Mouse (Mus musculus): ENCODE results near the gene Efhc1.
A peak's percentile ranks its signal among the peaks of the same experiment; 100 is the strongest.

The Efhc1 gene

GRCm38 (mm10) chr1:21006775-21007174 lies 55.3 kb downstream of the Efhc1 start:
- no peak for DNase-seq (ENCODE audit: inconsistent age in 2 of 2, low spot score in 1 of 2)

GRCm38 (mm10) chr1:21007941-21008701 lies 56.7 kb downstream of the Efhc1 start:
- no peak for DNase-seq (ENCODE audit: inconsistent age in 2 of 2, low spot score in 1 of 2)

GRCm38 (mm10) chr1:21008891-21009290 lies 57.5 kb downstream of the Efhc1 start:
- DNase-seq (ENCODE audit: inconsistent age in 2 of 2, low spot score in 1 of 2) = peak; percentile 62 to 77

DNA sequence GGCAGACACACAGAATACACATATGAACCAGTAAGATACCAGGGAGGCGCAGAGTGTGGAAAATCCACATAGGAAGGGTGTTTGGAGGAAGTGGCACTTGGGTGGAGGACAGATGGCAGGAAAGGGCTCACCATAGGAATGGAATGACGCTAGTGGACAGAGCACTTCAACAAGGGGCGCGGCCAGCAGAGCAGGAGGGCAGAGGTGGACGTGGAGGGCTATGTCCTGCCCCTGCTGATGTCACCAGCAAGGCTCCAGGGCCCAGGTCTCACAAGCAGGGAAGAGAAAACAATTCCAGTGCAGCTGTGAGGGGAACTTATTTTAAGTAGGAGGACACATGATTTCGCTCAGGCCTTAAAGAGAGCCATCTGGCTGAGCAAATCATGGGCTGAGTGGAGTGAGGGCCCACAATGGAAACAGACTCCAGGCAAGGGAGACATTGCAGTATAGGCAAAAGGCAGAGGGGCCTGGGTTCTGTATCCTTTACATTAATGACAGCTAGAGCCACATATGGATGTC lies 58.9 kb downstream of the Efhc1 start:
- no peak for DNase-seq (ENCODE audit: inconsistent age in 2 of 2, low spot score in 1 of 2)

GRCm38 (mm10) chr1:21014463-21014862 lies 63.0 kb downstream of the Efhc1 start:
- DNase-seq (ENCODE audit: inconsistent age in 2 of 2, low spot score in 1 of 2) = peak; percentile 92 to 95

DNA sequence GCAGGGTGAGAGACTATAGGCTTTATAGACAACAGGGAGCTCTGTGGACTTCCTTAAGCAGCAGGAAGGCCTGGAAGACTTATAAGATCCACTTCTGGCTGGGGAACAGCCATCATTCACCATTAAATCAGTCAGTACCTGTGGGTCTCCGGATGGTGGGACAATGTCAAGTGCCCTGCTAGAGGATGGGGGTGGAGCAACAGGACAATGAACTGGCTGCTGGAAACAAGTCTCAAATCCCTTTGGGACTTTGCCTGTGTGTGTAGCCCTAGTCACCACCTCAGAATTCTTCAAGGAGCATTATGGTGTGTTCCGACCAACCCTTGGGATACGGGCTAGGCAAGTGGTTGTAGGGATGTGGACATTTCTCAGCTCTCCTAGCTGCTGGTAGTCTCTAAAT lies 71.7 kb downstream of the Efhc1 start:
- DNase-seq (ENCODE audit: inconsistent age in 2 of 2, low spot score in 1 of 2) = no peak

- no peak for DNase-seq (ENCODE audit: inconsistent age in 2 of 2, low spot score in 1 of 2)
Observed at GRCm38 (mm10) chr1:21025203-21025602, 73.8 kb downstream of the Efhc1 start.

DNA sequence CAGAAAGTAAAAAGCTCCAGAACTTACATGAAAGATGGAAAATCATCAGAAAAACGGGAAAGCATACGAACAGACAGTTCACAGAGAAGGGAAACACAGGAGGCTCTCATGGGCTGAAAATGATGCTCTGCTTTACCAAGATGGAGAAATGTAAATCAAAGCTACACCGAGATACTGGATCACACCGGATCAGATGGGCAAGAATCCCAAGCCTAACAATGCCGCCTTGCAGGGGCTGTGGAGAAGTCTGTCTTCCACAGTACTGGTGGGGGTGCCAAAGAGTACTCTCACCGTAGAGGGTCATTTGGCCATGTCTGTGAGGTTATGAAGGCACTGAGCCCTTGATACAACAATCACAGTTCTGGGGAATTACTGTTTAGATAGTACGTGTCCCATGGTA lies 75.1 kb downstream of the Efhc1 start:
- no peak for DNase-seq (ENCODE audit: inconsistent age in 2 of 2, low spot score in 1 of 2)

DNA sequence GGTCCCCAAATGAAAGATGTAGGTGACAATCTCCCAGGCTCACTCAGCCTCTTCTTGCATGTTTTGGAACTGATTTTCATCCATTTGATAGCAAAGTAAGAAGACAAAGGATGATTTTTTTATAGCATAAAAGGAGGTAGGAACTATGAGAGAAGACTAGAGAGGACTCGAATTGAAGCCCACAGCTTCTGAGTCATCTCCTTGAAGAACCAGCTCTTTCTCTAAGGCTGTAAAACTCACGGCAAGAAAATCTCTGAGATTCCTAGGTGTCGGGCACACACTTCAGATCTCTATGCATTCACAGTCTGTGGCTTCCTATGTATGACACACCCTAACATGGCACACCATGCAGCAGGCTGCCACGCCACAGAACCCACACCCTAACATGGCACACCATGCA lies 77.6 kb downstream of the Efhc1 start:
- no peak for DNase-seq (ENCODE audit: inconsistent age in 2 of 2, low spot score in 1 of 2)

- no peak for DNase-seq (ENCODE audit: inconsistent age in 2 of 2, low spot score in 1 of 2)
Observed at GRCm38 (mm10) chr1:21031650-21032049, 80.2 kb downstream of the Efhc1 start.

DNA sequence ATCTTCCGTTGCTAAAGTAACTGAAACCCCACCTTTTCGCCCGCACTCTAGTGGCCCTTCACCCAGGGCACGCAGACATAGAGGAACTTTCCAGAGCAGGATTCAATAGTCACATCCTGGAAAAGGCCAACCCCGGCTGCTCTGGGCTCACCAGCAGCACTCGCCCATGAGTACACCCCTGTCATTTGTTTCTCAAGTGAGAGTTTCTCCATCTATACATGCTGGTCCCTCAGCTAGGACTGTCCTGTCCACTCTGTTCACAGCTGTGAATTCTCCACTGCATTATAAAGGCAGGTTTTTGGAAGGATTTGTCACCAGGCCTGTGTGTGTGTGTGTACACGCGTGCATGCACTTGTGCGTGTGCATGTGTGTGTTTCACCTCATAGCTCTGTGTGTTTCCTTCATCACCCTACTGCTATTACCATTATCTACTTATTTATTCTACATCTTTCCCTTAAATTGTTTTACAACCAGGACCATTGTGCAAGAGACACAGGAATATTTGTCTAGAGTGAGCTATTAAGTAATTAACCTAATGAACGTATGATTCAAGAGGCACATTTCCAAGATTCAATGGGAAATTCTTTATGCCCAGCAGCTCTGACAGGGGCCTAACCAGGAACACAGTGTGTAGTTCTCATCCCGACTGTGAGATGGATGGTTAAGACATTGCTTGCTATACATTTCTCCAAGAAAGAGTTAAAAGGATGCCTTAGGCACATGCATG lies 81.8 kb downstream of the Efhc1 start:
- DNase-seq (ENCODE audit: inconsistent age in 2 of 2, low spot score in 1 of 2) = no peak

GRCm38 (mm10) chr1:21033792-21034119 lies 82.3 kb downstream of the Efhc1 start:
- no peak for DNase-seq (ENCODE audit: inconsistent age in 2 of 2, low spot score in 1 of 2)

DNA sequence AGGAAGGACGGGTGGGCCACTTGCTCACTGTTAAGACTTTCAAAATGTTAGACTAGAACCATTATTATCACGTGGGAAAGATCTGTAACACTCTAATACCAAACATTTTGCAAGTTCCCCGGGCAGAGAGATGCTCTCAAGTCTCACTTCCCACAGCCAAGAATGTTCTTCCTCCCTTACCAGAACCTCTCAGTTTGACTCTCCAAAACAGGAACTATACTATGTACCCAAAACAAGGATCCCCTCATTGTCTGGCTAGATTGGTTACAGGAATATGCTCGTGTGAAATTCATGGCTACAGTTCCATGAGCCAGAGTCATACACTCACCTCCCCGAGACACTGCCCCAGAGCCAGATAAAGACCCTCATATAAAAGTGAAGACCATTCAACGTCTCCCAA lies 84.5 kb downstream of the Efhc1 start:
- DNase-seq (ENCODE audit: inconsistent age in 2 of 2, low spot score in 1 of 2) = no peak

GRCm38 (mm10) chr1:21037881-21038601 lies 86.6 kb downstream of the Efhc1 start:
- no peak for DNase-seq (ENCODE audit: inconsistent age in 2 of 2, low spot score in 1 of 2)

DNA sequence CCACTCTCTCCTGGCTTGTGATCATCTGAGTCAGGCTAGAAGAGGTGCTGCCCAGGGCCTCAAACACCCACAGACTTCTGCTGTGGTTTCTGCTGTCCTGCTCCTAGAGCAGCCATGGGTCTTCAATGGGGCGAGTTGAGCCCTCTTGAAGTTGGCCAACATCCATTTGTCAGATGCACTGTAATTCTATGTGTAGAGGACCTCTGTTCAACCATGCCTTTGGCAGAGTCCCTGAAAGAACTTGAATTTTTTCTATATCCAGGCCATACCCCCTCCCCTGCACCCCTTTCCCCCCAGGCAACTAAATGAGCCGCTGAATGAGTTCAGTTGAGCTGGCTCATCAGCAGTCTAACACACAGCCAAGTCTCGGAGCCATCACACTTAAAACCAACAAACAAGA lies 88.1 kb downstream of the Efhc1 start:
- DNase-seq (ENCODE audit: inconsistent age in 2 of 2, low spot score in 1 of 2) = no peak

DNA sequence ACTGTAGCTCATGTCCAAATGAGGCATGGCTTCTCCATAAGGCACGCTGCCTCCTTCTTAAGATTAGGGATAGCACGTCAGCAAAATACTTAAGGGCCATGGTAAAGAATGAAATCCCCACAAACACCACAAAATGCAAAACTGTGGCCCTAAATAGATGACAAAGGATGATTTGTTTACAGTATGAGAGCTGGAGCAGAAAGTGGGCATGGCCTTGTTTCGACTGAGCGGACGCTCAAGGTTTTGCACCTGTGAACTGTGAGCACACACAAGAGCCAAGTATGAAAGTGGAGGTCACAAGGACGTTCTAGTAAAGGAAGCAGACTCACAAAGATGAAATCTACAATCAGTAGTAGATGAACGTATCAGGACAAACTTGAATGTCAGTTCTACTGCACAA lies 88.7 kb downstream of the Efhc1 start:
- DNase-seq (ENCODE audit: inconsistent age in 2 of 2, low spot score in 1 of 2) = no peak
